In genomic region chr4:119117571-119117970, GRCm38 (mm10) we compare ENCODE assay signal across 17 mouse cellular contexts. TPM values are rescaled to one million over a fixed set of nuclear protein-coding genes. Genes with fewer than 3 reads are reported as not detected.
DNase-seq lines count a peak whose midpoint lies in the region; ATAC-seq lines count a peak whose summit lies in the region.
"Had no signal": no experiment of that assay in that cellular context is flagged by ENCODE, and none has a peak within 500 bp of the region (broad histone marks: within the 10 kb centered on the region; RNA-seq: fewer than 3 reads in every experiment).

No protein-coding gene starts in this region.

- no peak overlapping the region for H3K4me3 ChIP-seq in heart, embryonic 14.5 days (ENCODE audit: control insufficient read depth in 1 of 2, insufficient read depth in 1 of 2, low read depth in 1 of 2, low read length in 2 of 2)
- no peak overlapping the region for H3K4me3 ChIP-seq in stomach, embryonic 16.5 days (replicated peaks; ENCODE audit: low read length)
- H3K4me3 ChIP-seq: hindbrain, embryonic 12.5 days; midbrain, embryonic 12.5 days; neural tube, embryonic 13.5 days; stomach, embryonic 15.5 days had no signal

- H3K4me2 ChIP-seq in heart, embryonic 14.5 days (ENCODE audit: low read length): no peak overlapping the region; the same call in 1 of the 2 replicates
- H3K4me2 ChIP-seq in stomach, embryonic 16.5 days (ENCODE audit: low read depth, low read length): no peak overlapping the region
- H3K4me2 ChIP-seq: hindbrain, embryonic 12.5 days; lung, embryonic 14.5 days; midbrain, embryonic 12.5 days; neural tube, embryonic 13.5 days had no signal

- H3K36me3 ChIP-seq in heart, embryonic 14.5 days (ENCODE audit: control insufficient read depth, insufficient read depth, low read length): peaks cover 52% of the 10 kb centered on the region
- peaks cover 10% of the 10 kb centered on the region for H3K36me3 ChIP-seq in stomach, embryonic 16.5 days (ENCODE audit: control insufficient read depth, insufficient read depth, low read length)

- H3K9ac ChIP-seq in heart, embryonic 14.5 days (ENCODE audit: low read length): peak overlapping the region; percentile 34; the same call in 1 of the 2 replicates
- H3K9ac ChIP-seq in stomach, embryonic 16.5 days (ENCODE audit: low read length): no peak overlapping the region
- H3K9ac ChIP-seq: hindbrain, embryonic 12.5 days; lung, embryonic 14.5 days; midbrain, embryonic 12.5 days; neural tube, embryonic 13.5 days; stomach, embryonic 15.5 days had no signal

- H3K27ac ChIP-seq in heart, embryonic 14.5 days (replicated peaks in 1 of 2; ENCODE audit: control insufficient read depth in 1 of 2, insufficient read depth in 1 of 2, low read depth in 2 of 2, low read length in 2 of 2): peak overlapping the region; percentile 15 to 97
- H3K27ac ChIP-seq in stomach, embryonic 16.5 days (ENCODE audit: low read length): peak overlapping the region; percentile 10; the same call in 1 of the 2 replicates
- H3K27ac ChIP-seq: hindbrain, embryonic 12.5 days; midbrain, embryonic 12.5 days; neural tube, embryonic 13.5 days; stomach, embryonic 15.5 days had no signal

- WGBS in heart, embryonic 14.5 days: 61% methylated on average over 5 of the region's 5 CpGs
- 84% methylated on average over 5 of the region's 5 CpGs for WGBS in stomach, embryonic 16.5 days

- H3K4me1 ChIP-seq in heart, embryonic 14.5 days (ENCODE audit: control insufficient read depth in 2 of 2, insufficient read depth in 2 of 2, low read length in 2 of 2): peaks cover 60 to 97% of the 10 kb centered on the region in 2 experiments
- peaks cover 48% of the 10 kb centered on the region for H3K4me1 ChIP-seq in stomach, embryonic 16.5 days (ENCODE audit: control insufficient read depth, insufficient read depth, low read length)

- H3K27me3 ChIP-seq in heart, embryonic 14.5 days (ENCODE audit: control insufficient read depth, insufficient read depth, low read length): no peaks in the 10 kb centered on the region
- no peaks in the 10 kb centered on the region for H3K27me3 ChIP-seq in stomach, embryonic 16.5 days (ENCODE audit: control insufficient read depth, insufficient read depth, low read length)
- H3K27me3 ChIP-seq: hindbrain, embryonic 12.5 days; midbrain, embryonic 12.5 days; neural tube, embryonic 13.5 days; stomach, embryonic 15.5 days had no signal

- intact Hi-C loops in heart, postnatal 14 days (cut with DNase I): no loop called here

- no peak for ATAC-seq in heart, embryonic 14.5 days (ENCODE audit: insufficient number of reproducible peaks, insufficient read depth, low FRiP score, low read depth)
- no peak for ATAC-seq in stomach, embryonic 16.5 days (ENCODE audit: insufficient read depth, low FRiP score)
- ATAC-seq: inflammation-experienced regulatory T-cells, adult 6 months had no signal

- DNase-seq in heart, postnatal 14 days: no peak
- DNase-seq in kidney, adult 9 months: peak; percentile 54
- DNase-seq in kidney, postnatal 10 days: no peak
- DNase-seq in kidney, postnatal 25 days: peak; percentile 54 to 79
- no peak for DNase-seq in adipocyte (ENCODE audit: low spot score)
- DNase-seq: cerebellum, adult 9-11 months; gastrocnemius, postnatal 14 days; lung, embryonic 14.5 days; lung, postnatal 4 days; spleen, adult 18-20 months had no signal

- no peaks in the 10 kb centered on the region for H3K9me3 ChIP-seq in heart, embryonic 14.5 days (ENCODE audit: control insufficient read depth, low read length)
- no peaks in the 10 kb centered on the region for H3K9me3 ChIP-seq in stomach, embryonic 16.5 days (replicated peaks; ENCODE audit: control insufficient read depth, low read length)
- H3K9me3 ChIP-seq: hindbrain, embryonic 12.5 days; midbrain, embryonic 12.5 days; neural tube, embryonic 13.5 days; stomach, embryonic 15.5 days had no signal

RNA-seq across cellular contexts. Expression of gene Slc2a1, which starts 9.1 kb away (rescaled TPM):
- polyA plus RNA-seq in heart, embryonic 14.5 days (2014; fragmentation: Nextera tagmentation; extraction: Ambion mirVana): 159 and 166 TPM in 2 replicates
- 1 to 10 TPM; 6.2 to 8.5 TPM for total RNA-seq in heart, postnatal 14 days (2021)
- 142 and 155 TPM in 2 replicates for polyA plus RNA-seq in stomach, embryonic 16.5 days (2015; fragmentation: Nextera tagmentation; extraction: Ambion mirVana)

RNA-seq across cellular contexts. Expression of gene Zfp691, which starts 56.4 kb away (rescaled TPM):
- polyA plus RNA-seq in heart, embryonic 14.5 days (2014; fragmentation: Nextera tagmentation; extraction: Ambion mirVana): 11.2 and 12.0 TPM in 2 replicates
- 10 to 100 TPM; 18.7 to 20.2 TPM for total RNA-seq in heart, postnatal 14 days (2021)
- 4.9 and 5.5 TPM in 2 replicates for polyA plus RNA-seq in stomach, embryonic 16.5 days (2015; fragmentation: Nextera tagmentation; extraction: Ambion mirVana)

Comparison
In these comparisons a context has a peak if more than half of its experiments do, and no peak if none do; other contexts are left out.
1. DNase-seq: peak in kidney, adult 9 months (single experiment) and kidney, postnatal 25 days (2 of 2); none in heart, postnatal 14 days (0 of 2), kidney, postnatal 10 days (single experiment) and adipocyte (single experiment).